Mouse (Mus musculus): ENCODE results near the gene Tiam1. TPM values are rescaled to one million over a fixed set of nuclear protein-coding genes. Genes with fewer than 3 reads are reported as not detected.
"Not testable (repeated sequence)": the region's sequence is repeated elsewhere in the genome, so short reads cannot be mapped to it uniquely, and the experiment has no call there.

Gene Tiam1
- polyA plus RNA-seq, 1 experiment: 1.8 TPM

DNA sequence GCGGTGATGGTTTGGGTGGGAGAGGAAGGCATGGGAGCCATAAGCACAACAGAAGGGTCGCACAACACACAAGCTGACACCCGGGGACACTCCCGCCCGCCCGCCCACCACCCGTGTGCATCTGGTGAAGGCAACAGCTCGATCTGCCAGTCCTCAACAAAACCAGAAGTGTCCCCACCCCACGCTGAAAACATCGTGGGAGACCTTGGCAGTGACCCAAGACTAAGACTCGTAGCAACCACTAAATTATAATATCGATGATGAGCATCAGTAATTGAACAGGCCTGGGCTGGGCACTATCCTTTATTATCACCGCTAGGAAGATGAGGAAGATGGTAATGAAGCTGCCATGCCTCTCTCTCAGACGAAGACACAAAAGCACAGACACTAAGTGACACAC, 58.0 kb downstream of the Tiam1 start:
- Histone ChIP-seq H3K4me1 (ENCODE audit: control insufficient read depth, insufficient read depth, insufficient read length, low read length) (no peaks in the 10 kb centered on the region), H3K4me3 (ENCODE audit: low read depth, low read length) (no peak overlapping the region), H3K27ac (ENCODE audit: insufficient read depth, low read depth, low read length) (no peak overlapping the region), H3K36me3 (ENCODE audit: control insufficient read depth, insufficient read depth, low read length) (no peaks in the 10 kb centered on the region), H3K27me3 (ENCODE audit: control insufficient read depth, insufficient read depth, low read length) (no peaks in the 10 kb centered on the region)
- WGBS: 79% methylated on average over 14 of the region's 14 CpGs
- no peak for TF ChIP-seq POLR2A (IDR thresholded peaks at IDR 0.05; ENCODE audit: low read depth, low read length)
- TF ChIP-seq CTCF (IDR thresholded peaks at IDR 0.05; ENCODE audit: extremely low read depth, insufficient read length, insufficient replicate concordance, low read depth, low read length): no peak

DNA sequence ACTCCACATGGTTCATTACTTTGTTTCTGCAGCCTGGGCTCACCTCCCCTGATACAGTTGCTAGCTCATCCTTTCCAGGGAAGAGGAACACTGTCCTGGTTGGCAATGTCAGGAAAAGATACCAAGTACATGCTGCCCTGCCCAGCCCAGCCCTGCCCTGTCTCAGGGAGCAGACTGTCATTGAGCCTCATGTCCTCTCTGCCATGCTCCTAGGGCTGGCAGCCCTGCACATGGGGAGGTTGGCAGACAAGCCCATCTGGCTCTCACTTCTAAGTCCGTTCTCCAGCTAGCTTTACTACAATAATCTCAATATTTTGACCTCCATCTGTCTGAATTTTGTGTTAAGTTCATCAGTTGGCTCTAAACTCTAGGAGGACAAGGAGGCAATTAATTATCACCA, 62.4 kb downstream of the Tiam1 start:
- H3K36me3 ChIP-seq (ENCODE audit: control insufficient read depth, insufficient read depth, low read length): no peaks in the 10 kb centered on the region
- no peaks in the 10 kb centered on the region for H3K4me1 ChIP-seq (ENCODE audit: control insufficient read depth, insufficient read depth, insufficient read length, low read length)
- H3K27ac ChIP-seq (ENCODE audit: insufficient read depth, low read depth, low read length): no peak overlapping the region
- H3K27me3 ChIP-seq (ENCODE audit: control insufficient read depth, insufficient read depth, low read length): no peaks in the 10 kb centered on the region
- TF ChIP-seq CTCF (IDR thresholded peaks at IDR 0.05; ENCODE audit: extremely low read depth, insufficient read length, insufficient replicate concordance, low read depth, low read length) (no peak), POLR2A (IDR thresholded peaks at IDR 0.05; ENCODE audit: low read depth, low read length) (no peak)
- 94% methylated on average over 1 of the region's 1 CpGs for WGBS
- no peak overlapping the region for H3K4me3 ChIP-seq (ENCODE audit: low read depth, low read length)

DNA sequence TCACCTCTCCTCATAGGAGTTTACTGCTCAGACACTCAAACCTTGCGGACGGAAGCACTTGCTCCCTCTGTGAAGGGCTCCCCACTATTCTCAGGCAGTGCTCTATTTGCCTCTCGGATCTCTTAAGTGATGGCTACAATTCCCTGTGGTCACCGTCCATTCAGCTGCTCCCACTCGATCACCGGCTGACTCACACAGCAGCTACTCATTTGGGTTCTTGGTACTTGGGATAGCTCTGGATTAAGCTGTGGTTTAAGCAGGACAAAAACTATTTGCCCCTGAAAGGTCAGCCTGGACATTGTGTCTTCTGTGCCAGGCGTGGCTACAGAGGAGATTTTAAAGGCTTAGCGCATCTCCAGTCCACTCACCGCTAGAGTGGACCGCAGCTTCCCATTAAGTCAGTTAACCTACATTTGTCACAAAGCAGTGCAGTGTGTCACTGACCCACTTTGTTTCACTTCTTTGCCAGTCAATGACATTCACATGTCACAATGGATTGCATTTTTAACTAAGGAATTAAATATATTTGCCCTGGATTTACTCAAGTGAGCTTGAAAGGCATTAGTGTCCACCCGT, 64.7 kb downstream of the Tiam1 start:
- no peak overlapping the region for H3K27ac ChIP-seq (ENCODE audit: insufficient read depth, low read depth, low read length)
- no peaks in the 10 kb centered on the region for H3K4me1 ChIP-seq (ENCODE audit: control insufficient read depth, insufficient read depth, insufficient read length, low read length)
- TF ChIP-seq CTCF (IDR thresholded peaks at IDR 0.05; ENCODE audit: extremely low read depth, insufficient read length, insufficient replicate concordance, low read depth, low read length): no peak
- no peak for TF ChIP-seq POLR2A (IDR thresholded peaks at IDR 0.05; ENCODE audit: low read depth, low read length)
- no peaks in the 10 kb centered on the region for H3K36me3 ChIP-seq (ENCODE audit: control insufficient read depth, insufficient read depth, low read length)
- H3K4me3 ChIP-seq (ENCODE audit: low read depth, low read length): no peak overlapping the region
- no peaks in the 10 kb centered on the region for H3K27me3 ChIP-seq (ENCODE audit: control insufficient read depth, insufficient read depth, low read length)
- 94% methylated on average over 11 of the region's 11 CpGs for WGBS

DNA sequence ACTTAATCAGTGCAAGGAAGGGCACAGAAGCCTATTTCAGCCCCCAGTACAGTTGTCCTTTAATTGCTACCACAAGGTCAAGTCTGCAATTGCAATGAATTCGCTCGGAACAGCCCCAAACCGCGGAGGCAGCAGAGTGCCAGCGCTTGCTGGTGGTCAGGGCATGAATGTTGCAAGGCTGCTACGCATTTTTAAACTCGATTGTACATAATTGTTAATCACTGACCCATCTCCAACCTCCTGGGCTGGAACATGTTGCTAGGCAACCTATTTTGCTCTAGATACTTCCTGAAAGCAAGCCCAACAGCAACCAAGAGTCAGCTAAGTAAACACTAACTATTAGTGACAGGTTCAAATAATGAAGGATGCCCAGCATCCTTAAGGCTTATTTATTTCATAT, 70.1 kb downstream of the Tiam1 start:
- WGBS: 23% methylated on average over 7 of the region's 7 CpGs
- Histone ChIP-seq H3K4me3 (ENCODE audit: low read depth, low read length) (no peak overlapping the region), H3K36me3 (ENCODE audit: control insufficient read depth, insufficient read depth, low read length) (no peaks in the 10 kb centered on the region), H3K4me1 (ENCODE audit: control insufficient read depth, insufficient read depth, insufficient read length, low read length) (no peaks in the 10 kb centered on the region), H3K27ac (ENCODE audit: insufficient read depth, low read depth, low read length) (no peak overlapping the region), H3K27me3 (ENCODE audit: control insufficient read depth, insufficient read depth, low read length) (no peaks in the 10 kb centered on the region)
- no peak for TF ChIP-seq CTCF (IDR thresholded peaks at IDR 0.05; ENCODE audit: extremely low read depth, insufficient read length, insufficient replicate concordance, low read depth, low read length)
- TF ChIP-seq POLR2A (IDR thresholded peaks at IDR 0.05; ENCODE audit: low read depth, low read length): no peak

DNA sequence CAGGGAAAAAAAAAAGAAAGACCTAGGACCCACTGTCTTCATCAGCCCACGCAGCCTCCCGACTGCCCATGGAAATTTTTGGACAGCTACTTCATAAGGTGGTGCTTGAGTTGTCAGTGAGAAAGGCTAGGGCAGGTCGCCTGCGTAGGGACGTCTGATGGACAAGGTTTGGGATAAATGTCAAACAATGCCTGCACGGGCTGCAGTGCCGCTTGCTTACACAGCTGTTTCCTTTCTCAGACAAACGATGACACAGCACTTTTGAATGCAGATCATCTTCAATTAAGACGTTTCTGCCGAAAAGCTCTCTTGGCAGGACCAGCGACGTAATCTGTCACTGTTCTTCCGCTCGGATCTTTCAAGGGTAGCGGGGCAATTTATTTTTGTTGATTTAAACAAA, 70.9 kb downstream of the Tiam1 start:
- no peaks in the 10 kb centered on the region for H3K27me3 ChIP-seq (ENCODE audit: control insufficient read depth, insufficient read depth, low read length)
- H3K27ac ChIP-seq (ENCODE audit: insufficient read depth, low read depth, low read length): no peak overlapping the region
- H3K4me1 ChIP-seq (ENCODE audit: control insufficient read depth, insufficient read depth, insufficient read length, low read length): no peaks in the 10 kb centered on the region
- no peak overlapping the region for H3K4me3 ChIP-seq (ENCODE audit: low read depth, low read length)
- no peak for TF ChIP-seq CTCF (IDR thresholded peaks at IDR 0.05; ENCODE audit: extremely low read depth, insufficient read length, insufficient replicate concordance, low read depth, low read length)
- no peak for TF ChIP-seq POLR2A (IDR thresholded peaks at IDR 0.05; ENCODE audit: low read depth, low read length)
- 28% methylated on average over 15 of the region's 15 CpGs for WGBS
- H3K36me3 ChIP-seq (ENCODE audit: control insufficient read depth, insufficient read depth, low read length): no peaks in the 10 kb centered on the region

DNA sequence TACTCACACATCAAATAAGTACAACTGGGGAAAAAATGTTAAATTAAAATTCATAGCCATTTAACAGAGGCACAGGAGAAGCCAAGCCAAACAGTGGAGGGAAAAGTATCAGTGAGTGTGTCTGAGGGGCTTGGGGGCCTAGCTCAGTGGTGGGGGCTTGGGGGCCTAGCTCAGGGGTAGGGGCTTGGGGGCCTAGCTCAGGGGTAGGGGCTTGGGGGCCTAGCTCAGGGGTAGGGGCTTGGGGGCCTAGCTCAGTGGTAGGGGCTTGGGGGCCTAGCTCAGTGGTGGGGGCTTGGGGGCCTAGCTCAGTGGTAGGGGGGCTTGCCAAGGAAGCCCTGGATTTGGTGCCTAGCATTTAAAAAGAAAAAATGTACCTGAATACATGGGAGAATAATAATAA, 72.4 kb downstream of the Tiam1 start:
- H3K4me3 ChIP-seq (ENCODE audit: low read depth, low read length); H3K27me3 ChIP-seq (ENCODE audit: control insufficient read depth, insufficient read depth, low read length); H3K36me3 ChIP-seq (ENCODE audit: control insufficient read depth, insufficient read depth, low read length): not testable (repeated sequence)

DNA sequence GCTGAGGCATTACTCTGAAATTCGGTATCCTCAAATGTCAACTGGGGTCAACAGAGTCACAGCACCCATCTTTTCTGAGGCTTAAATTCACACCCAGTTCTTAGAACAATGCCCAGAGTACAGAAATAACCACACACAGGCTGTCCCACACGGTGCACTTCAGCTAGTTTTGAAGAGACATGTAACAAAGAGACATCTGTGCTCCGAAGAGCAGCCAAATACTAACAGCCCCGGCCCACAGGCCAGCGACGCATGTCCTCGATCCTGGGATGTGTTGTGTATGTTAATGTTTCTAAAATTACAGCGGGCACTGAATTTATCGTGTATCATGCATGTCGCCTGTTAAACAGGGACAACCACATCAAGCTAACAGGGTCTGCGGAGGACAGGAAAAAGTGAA, 73.5 kb downstream of the Tiam1 start:
- Histone ChIP-seq H3K4me1 (ENCODE audit: control insufficient read depth, insufficient read depth, insufficient read length, low read length) (no peaks in the 10 kb centered on the region), H3K36me3 (ENCODE audit: control insufficient read depth, insufficient read depth, low read length) (no peaks in the 10 kb centered on the region), H3K27me3 (ENCODE audit: control insufficient read depth, insufficient read depth, low read length) (no peaks in the 10 kb centered on the region), H3K4me3 (ENCODE audit: low read depth, low read length) (no peak overlapping the region), H3K27ac (ENCODE audit: insufficient read depth, low read depth, low read length) (no peak overlapping the region)
- 89% methylated on average over 11 of the region's 11 CpGs for WGBS
- TF ChIP-seq CTCF (IDR thresholded peaks at IDR 0.05; ENCODE audit: extremely low read depth, insufficient read length, insufficient replicate concordance, low read depth, low read length) (no peak), POLR2A (IDR thresholded peaks at IDR 0.05; ENCODE audit: low read depth, low read length) (no peak)

More for the DNA sequence above, 72.4 kb downstream of the Tiam1 start:
- not testable (repeated sequence) for H3K4me1 ChIP-seq (ENCODE audit: control insufficient read depth, insufficient read depth, insufficient read length, low read length); H3K27ac ChIP-seq (ENCODE audit: insufficient read depth, low read depth, low read length)

DNA sequence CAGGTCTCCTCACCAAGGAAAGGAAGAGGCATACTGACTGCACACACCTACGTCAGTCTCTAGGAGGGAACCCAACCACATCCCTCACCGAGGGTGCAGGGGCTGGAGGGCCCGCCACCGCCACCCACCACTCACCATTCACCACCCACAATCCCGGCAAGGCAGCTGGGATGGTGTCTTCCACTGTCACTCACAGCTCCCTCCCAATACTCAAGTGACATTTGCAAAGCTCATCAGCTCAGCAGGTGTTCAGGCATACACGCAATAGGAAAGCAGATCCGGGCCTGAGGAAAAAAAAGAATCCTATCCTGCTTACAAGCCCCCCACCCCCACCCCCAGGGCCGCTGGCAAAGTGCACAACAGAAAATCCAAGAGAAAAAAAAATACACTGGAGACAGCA, 74.4 kb downstream of the Tiam1 start:
- Histone ChIP-seq H3K36me3 (ENCODE audit: control insufficient read depth, insufficient read depth, low read length) (no peaks in the 10 kb centered on the region), H3K4me3 (ENCODE audit: low read depth, low read length) (no peak overlapping the region), H3K27me3 (ENCODE audit: control insufficient read depth, insufficient read depth, low read length) (no peaks in the 10 kb centered on the region), H3K27ac (ENCODE audit: insufficient read depth, low read depth, low read length) (no peak overlapping the region), H3K4me1 (ENCODE audit: control insufficient read depth, insufficient read depth, insufficient read length, low read length) (no peaks in the 10 kb centered on the region)
- no peak for TF ChIP-seq CTCF (IDR thresholded peaks at IDR 0.05; ENCODE audit: extremely low read depth, insufficient read length, insufficient replicate concordance, low read depth, low read length)
- no peak for TF ChIP-seq POLR2A (IDR thresholded peaks at IDR 0.05; ENCODE audit: low read depth, low read length)
- 82% methylated on average over 8 of the region's 8 CpGs for WGBS

Measured in small intestine, adult 2 months (tissue).